Comparison of ENCODE assay signal across 9 mouse cellular contexts in genomic region chr2:167685137-167685536, GRCm38 (mm10). TPM values are rescaled to one million over a fixed set of nuclear protein-coding genes. Genes with fewer than 3 reads are reported as not detected.
DNase-seq lines count a peak whose midpoint lies in the region; ATAC-seq and TF ChIP-seq lines count a peak whose summit lies in the region.
"Had no signal": no experiment of that assay in that cellular context is flagged by ENCODE, and none has a peak within 500 bp of the region (broad histone marks: within the 10 kb centered on the region; RNA-seq: fewer than 3 reads in every experiment).

No protein-coding gene starts in this region.

- ATAC-seq in hindbrain, embryonic 13.5 days (ENCODE audit: low FRiP score) = no peak
- ATAC-seq in forebrain, embryonic 15.5 days (replicated peaks) = peak; percentile 42; the same call in 1 of the 2 replicates
- ATAC-seq in hematopoietic stem cell, adult 5-6 weeks (replicated peaks in 1 of 2; ENCODE audit: insufficient read depth in 1 of 2, low FRiP score in 2 of 2, low TSS enrichment in 1 of 2, low read depth in 1 of 2, poor library complexity in 2 of 2, severe bottlenecking in 2 of 2) = peak; percentile 46 to 50; a peak in 3 of 4 replicates
- ATAC-seq in midbrain, postnatal 0 days (ENCODE audit: low FRiP score) = no peak
- ATAC-seq: Patski had no signal

- TF ChIP-seq CTCF in midbrain, postnatal 0 days (IDR thresholded peaks at IDR 0.05) = peak; percentile 99

- H3K4me2 ChIP-seq in hindbrain, embryonic 13.5 days = no peak overlapping the region
- no peak overlapping the region for H3K4me2 ChIP-seq in forebrain, embryonic 15.5 days (replicated peaks)
- no peak overlapping the region for H3K4me2 ChIP-seq in midbrain, postnatal 0 days (ENCODE audit: low read depth, low read length, poor library complexity, severe bottlenecking)

- no peak overlapping the region for H3K9ac ChIP-seq in hindbrain, embryonic 13.5 days
- no peak overlapping the region for H3K9ac ChIP-seq in forebrain, embryonic 15.5 days (replicated peaks)
- no peak overlapping the region for H3K9ac ChIP-seq in midbrain, postnatal 0 days (replicated peaks; ENCODE audit: low read length, poor library complexity, severe bottlenecking)

- DNase-seq in hindbrain, embryonic 10.5 days (ENCODE audit: low spot score) = peak; percentile 95
- DNase-seq in c-Kit-positive CD71-positive TER-119-positive erythroid progenitor cells, embryonic 14.5 days (ENCODE audit: low spot score) = peak; percentile 91
- DNase-seq in left cerebral cortex, adult 9 months (ENCODE audit: low spot score in 2 of 2) = peak; percentile 69 to 99
- DNase-seq in midbrain, postnatal 0 days (ENCODE audit: low spot score) = peak; percentile 92
- DNase-seq in spleen, adult 18-20 months = peak; percentile 86 to 98

- WGBS in hindbrain, embryonic 10.5 days = 9% methylated on average over 8 of the region's 8 CpGs
- 8% methylated on average over 8 of the region's 8 CpGs for WGBS in hindbrain, embryonic 13.5 days
- WGBS in forebrain, embryonic 15.5 days = 9% methylated on average over 8 of the region's 8 CpGs
- WGBS in midbrain, postnatal 0 days = 4% methylated on average over 8 of the region's 8 CpGs

- peaks cover 55% of the 10 kb centered on the region for H3K27me3 ChIP-seq in hindbrain, embryonic 10.5 days (ENCODE audit: insufficient read depth, poor library complexity, severe bottlenecking)
- H3K27me3 ChIP-seq in hindbrain, embryonic 13.5 days = peaks cover 52% of the 10 kb centered on the region
- peaks cover 15% of the 10 kb centered on the region for H3K27me3 ChIP-seq in forebrain, embryonic 15.5 days
- H3K27me3 ChIP-seq in midbrain, postnatal 0 days (ENCODE audit: insufficient read depth, low read length) = 0 out of 2 replicates have a peak, but pooled peaks cover 4% of the 10 kb centered on the region
- H3K27me3 ChIP-seq: Patski had no signal

- H3K36me3 ChIP-seq in hindbrain, embryonic 10.5 days = no peaks in the 10 kb centered on the region
- no peaks in the 10 kb centered on the region for H3K36me3 ChIP-seq in hindbrain, embryonic 13.5 days
- H3K36me3 ChIP-seq in forebrain, embryonic 15.5 days = no peaks in the 10 kb centered on the region
- no peaks in the 10 kb centered on the region for H3K36me3 ChIP-seq in midbrain, postnatal 0 days (ENCODE audit: insufficient read depth, low read length)

- H3K4me1 ChIP-seq in hindbrain, embryonic 10.5 days (replicated peaks) = peaks cover 28% of the 10 kb centered on the region
- H3K4me1 ChIP-seq in hindbrain, embryonic 13.5 days (replicated peaks) = peaks cover 18% of the 10 kb centered on the region
- H3K4me1 ChIP-seq in forebrain, embryonic 15.5 days = peaks cover 11% of the 10 kb centered on the region
- no peaks in the 10 kb centered on the region for H3K4me1 ChIP-seq in midbrain, postnatal 0 days (ENCODE audit: insufficient read depth, low read length)

- H3K9me3 ChIP-seq in hindbrain, embryonic 10.5 days = no peaks in the 10 kb centered on the region
- no peaks in the 10 kb centered on the region for H3K9me3 ChIP-seq in hindbrain, embryonic 13.5 days
- H3K9me3 ChIP-seq in forebrain, embryonic 15.5 days = no peaks in the 10 kb centered on the region
- H3K9me3 ChIP-seq in midbrain, postnatal 0 days (ENCODE audit: low read length) = no peaks in the 10 kb centered on the region

- H3K4me3 ChIP-seq in hindbrain, embryonic 10.5 days = no peak overlapping the region
- H3K4me3 ChIP-seq in hindbrain, embryonic 13.5 days = no peak overlapping the region
- H3K4me3 ChIP-seq in forebrain, embryonic 15.5 days = no peak overlapping the region
- no peak overlapping the region for H3K4me3 ChIP-seq in midbrain, postnatal 0 days (ENCODE audit: low read depth, low read length)

- H3K27ac ChIP-seq in hindbrain, embryonic 10.5 days = no peak overlapping the region
- no peak overlapping the region for H3K27ac ChIP-seq in hindbrain, embryonic 13.5 days
- H3K27ac ChIP-seq in forebrain, embryonic 15.5 days (replicated peaks) = no peak overlapping the region
- no peak overlapping the region for H3K27ac ChIP-seq in midbrain, postnatal 0 days (ENCODE audit: low read depth, low read length)

RNA-seq across cellular contexts. Expression of gene Cebpb, which starts 3.6 kb away (rescaled TPM):
- 1.1 and 1.5 TPM in 2 replicates for polyA plus RNA-seq in hindbrain, embryonic 10.5 days (2016; fragmentation: Nextera tagmentation; extraction: Ambion mirVana)
- 0.60 and 0.88 TPM in 2 replicates for polyA plus RNA-seq in hindbrain, embryonic 13.5 days (2015; fragmentation: Nextera tagmentation; extraction: Ambion mirVana)
- 1.6 and 1.8 TPM in 2 replicates for polyA plus RNA-seq in forebrain, embryonic 15.5 days (2015; fragmentation: Nextera tagmentation; extraction: Ambion mirVana)
- total RNA-seq in hematopoietic stem cell, adult 5-6 weeks (2017) = 15.5 and 20.1 TPM in 2 replicates
- 5.8 and 8.0 TPM in 2 replicates for total RNA-seq in midbrain, postnatal 0 days (2014; rRNA removed)
- polyA plus RNA-seq in midbrain, postnatal 0 days (2015; fragmentation: Nextera tagmentation; extraction: Ambion mirVana) = 4.4 and 5.4 TPM in 2 replicates

RNA-seq across cellular contexts. Expression of gene Tmem189, which starts 4.5 kb away (rescaled TPM):
- polyA plus RNA-seq in hindbrain, embryonic 10.5 days (2016; fragmentation: Nextera tagmentation; extraction: Ambion mirVana) = 41.2 and 43.8 TPM in 2 replicates
- polyA plus RNA-seq in hindbrain, embryonic 13.5 days (2015; fragmentation: Nextera tagmentation; extraction: Ambion mirVana) = 30.8 and 33.5 TPM in 2 replicates
- 30.1 and 31.5 TPM in 2 replicates for polyA plus RNA-seq in forebrain, embryonic 15.5 days (2015; fragmentation: Nextera tagmentation; extraction: Ambion mirVana)
- 22.6 and 32.3 TPM in 2 replicates for total RNA-seq in hematopoietic stem cell, adult 5-6 weeks (2017)
- 45.5 and 65.9 TPM in 2 replicates for total RNA-seq in midbrain, postnatal 0 days (2014; rRNA removed)
- 33.5 and 35.3 TPM in 2 replicates for polyA plus RNA-seq in midbrain, postnatal 0 days (2015; fragmentation: Nextera tagmentation; extraction: Ambion mirVana)

RNA-seq across cellular contexts. Expression of gene Gm20431, which starts 23.8 kb away (rescaled TPM):
- polyA plus RNA-seq in hindbrain, embryonic 10.5 days (2016; fragmentation: Nextera tagmentation; extraction: Ambion mirVana) = 4.1 and 6.7 TPM in 2 replicates
- 10.0 and 11.0 TPM in 2 replicates for polyA plus RNA-seq in hindbrain, embryonic 13.5 days (2015; fragmentation: Nextera tagmentation; extraction: Ambion mirVana)
- polyA plus RNA-seq in forebrain, embryonic 15.5 days (2015; fragmentation: Nextera tagmentation; extraction: Ambion mirVana) = 8.6 and 12.3 TPM in 2 replicates
- not detected in 2 replicates for total RNA-seq in hematopoietic stem cell, adult 5-6 weeks (2017)
- not detected in 2 replicates for total RNA-seq in midbrain, postnatal 0 days (2014; rRNA removed)
- 11.2 and 12.0 TPM in 2 replicates for polyA plus RNA-seq in midbrain, postnatal 0 days (2015; fragmentation: Nextera tagmentation; extraction: Ambion mirVana)

RNA-seq across cellular contexts. Expression of gene Ube2v1, which starts 53.2 kb away (rescaled TPM):
- 385 and 396 TPM in 2 replicates for polyA plus RNA-seq in hindbrain, embryonic 10.5 days (2016; fragmentation: Nextera tagmentation; extraction: Ambion mirVana)
- polyA plus RNA-seq in hindbrain, embryonic 13.5 days (2015; fragmentation: Nextera tagmentation; extraction: Ambion mirVana) = 310 and 311 TPM in 2 replicates
- polyA plus RNA-seq in forebrain, embryonic 15.5 days (2015; fragmentation: Nextera tagmentation; extraction: Ambion mirVana) = 267 and 269 TPM in 2 replicates
- 44.9 and 64.5 TPM in 2 replicates for total RNA-seq in hematopoietic stem cell, adult 5-6 weeks (2017)
- total RNA-seq in midbrain, postnatal 0 days (2014; rRNA removed) = 191 and 233 TPM in 2 replicates
- polyA plus RNA-seq in midbrain, postnatal 0 days (2015; fragmentation: Nextera tagmentation; extraction: Ambion mirVana) = 402 and 414 TPM in 2 replicates

Comparison
In these comparisons a context has a peak if more than half of its experiments do, and no peak if none do; other contexts are left out.
1. ATAC-seq: peak in forebrain, embryonic 15.5 days (single experiment) and hematopoietic stem cell, adult 5-6 weeks (2 of 2); none in hindbrain, embryonic 13.5 days (single experiment) and midbrain, postnatal 0 days (single experiment).
2. Peak in every context shown above with its lines, with median percentiles within 50 percentile points of each other: DNase-seq.